Mouse (Mus musculus): ENCODE results near the gene Hist1h3d.

Gene Hist1h3d

GRCm38 (mm10) chr13:23622175-23622671, 46.7 kb downstream of the Hist1h3d start, which contains the start of gene Hist1h1e:
TSS of gene Hist1h1e (minus strand) at chr13:23622558.
- peak; percentile 100 for DNase-seq

DNA sequence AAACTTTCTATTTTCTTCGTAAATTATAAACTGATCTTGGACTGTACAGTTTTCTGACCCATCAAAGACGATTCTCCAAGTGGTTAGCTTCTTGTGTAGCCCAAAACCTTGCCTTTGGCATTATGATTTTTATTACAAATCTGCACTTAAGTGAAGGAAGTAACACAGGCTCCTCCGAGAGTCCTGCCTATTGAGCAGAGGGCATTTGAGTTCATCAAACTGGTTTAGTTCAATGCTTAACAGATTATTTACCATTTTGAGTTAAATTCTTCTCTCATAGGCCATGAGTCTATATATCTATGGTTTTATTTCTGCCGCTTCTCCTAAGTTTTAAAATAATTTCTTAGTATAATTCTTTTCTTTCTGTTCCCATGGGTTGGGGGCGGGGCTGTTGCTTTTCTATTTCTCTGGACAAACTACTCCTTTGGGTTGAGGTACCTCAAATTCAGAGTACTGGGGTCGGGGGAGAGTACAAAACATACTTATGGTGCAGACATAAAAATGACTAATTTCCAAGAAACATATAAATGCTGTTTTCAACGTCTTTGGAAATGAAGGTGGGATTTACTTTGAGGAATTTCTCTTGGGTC, 47.4 kb downstream of the Hist1h3d start:
- peak; percentile 86 for DNase-seq
